Mouse (Mus musculus): ENCODE results near the gene Mblac1. TPM values are rescaled to one million over a fixed set of nuclear protein-coding genes. Genes with fewer than 3 reads are reported as not detected.

Mblac1 gene
- polyA plus RNA-seq (2016; fragmentation: Nextera tagmentation; extraction: Ambion mirVana), result 10.3 and 10.5 TPM in 2 replicates

DNA sequence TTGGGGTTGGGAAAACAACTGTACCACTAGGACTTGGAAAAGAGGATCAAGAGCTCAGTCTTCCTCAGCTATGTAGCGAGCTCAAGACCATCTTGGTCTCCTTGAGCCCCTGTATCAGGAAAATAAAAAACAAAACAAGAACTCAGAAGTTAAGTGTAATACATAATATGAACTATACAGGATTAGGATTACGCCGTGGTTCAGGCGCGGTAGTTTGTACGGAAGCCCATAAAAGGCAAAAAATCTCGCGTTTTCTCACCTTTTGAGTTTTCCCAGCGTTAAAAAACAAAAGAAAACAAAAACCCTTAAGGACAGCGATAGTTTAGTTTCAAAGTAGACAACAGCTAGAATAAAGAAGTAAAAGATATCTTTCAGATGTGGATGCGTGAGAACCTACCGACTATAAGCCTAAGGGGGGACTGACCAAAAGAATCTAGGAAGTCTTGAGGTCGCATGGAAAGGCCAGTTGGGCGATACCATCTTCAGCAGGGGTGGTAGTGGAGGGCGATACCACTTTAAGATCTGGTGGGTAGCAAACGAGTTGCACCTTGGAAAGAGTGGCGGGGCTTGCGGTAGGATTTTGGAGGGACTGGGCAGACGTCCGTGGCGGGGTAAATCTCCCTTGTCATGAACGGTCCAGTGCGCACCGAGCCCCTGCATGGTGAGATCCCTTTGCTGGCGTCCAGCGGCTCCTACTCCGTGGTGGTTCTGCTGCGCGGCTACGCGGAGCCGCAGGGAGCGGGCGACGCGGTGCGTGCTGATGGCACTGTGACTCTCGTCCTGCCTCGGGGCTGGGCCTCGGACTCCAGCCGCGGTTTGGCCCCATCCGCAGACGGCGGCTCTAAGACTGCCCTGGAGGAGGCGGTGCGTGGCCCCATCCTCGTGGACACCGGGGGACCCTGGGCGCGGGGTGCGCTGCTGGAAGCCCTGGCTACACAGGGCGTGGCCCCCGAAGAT is at the start of gene Mblac1:
TSS of gene Mblac1 (plus strand) at position 544 of the 957 bp plus-strand sequence.
- H3K4me1 ChIP-seq, result peaks cover 18% of the 10 kb centered on the region
- H3K9me3 ChIP-seq (replicated peaks), result no peaks in the 10 kb centered on the region
- H3K4me3 ChIP-seq, result peak within 1 kb of the TSS; percentile 70
- 10% methylated on average over 54 of the region's 54 CpGs for WGBS
- peak; percentile 82 for DNase-seq (ENCODE audit: low spot score)
- peaks cover 45% of the 10 kb centered on the region for H3K36me3 ChIP-seq
- peak within 1 kb of the TSS; percentile 93 for H3K27ac ChIP-seq (replicated peaks)
- H3K27me3 ChIP-seq (ENCODE audit: low read depth, poor library complexity, severe bottlenecking), result no peaks in the 10 kb centered on the region

DNA sequence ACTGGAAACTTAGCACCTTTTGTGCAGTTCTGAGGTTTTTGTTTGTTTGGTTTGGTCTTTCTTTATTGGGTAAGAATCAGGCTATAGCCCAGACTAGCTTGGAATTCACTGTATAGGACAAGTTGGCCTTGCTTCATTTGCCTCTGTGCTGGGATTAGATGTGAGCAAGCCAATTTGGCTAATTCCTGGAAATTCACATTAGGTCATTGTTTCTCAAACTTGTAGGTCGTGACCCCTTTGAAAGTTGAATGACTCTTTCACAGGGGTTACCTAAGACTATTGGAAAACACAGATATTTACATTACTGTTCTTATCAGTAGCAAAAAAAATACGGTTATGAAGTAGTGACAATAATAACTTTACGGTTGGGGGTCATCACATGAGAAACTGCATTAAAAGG is 39.7 kb upstream of the Mblac1 start:
- no peak for DNase-seq (ENCODE audit: low spot score)
- H3K36me3 ChIP-seq, result peaks cover 38% of the 10 kb centered on the region
- H3K27me3 ChIP-seq (ENCODE audit: low read depth, poor library complexity, severe bottlenecking), result no peaks in the 10 kb centered on the region
- H3K9me3 ChIP-seq (replicated peaks), result no peaks in the 10 kb centered on the region
- peak overlapping the region; percentile 88 for H3K4me3 ChIP-seq
- H3K4me1 ChIP-seq, result peaks cover 13% of the 10 kb centered on the region
- H3K27ac ChIP-seq (replicated peaks), result peak overlapping the region; percentile 98
- WGBS, result 88% methylated on average over 3 of the region's 3 CpGs

DNA sequence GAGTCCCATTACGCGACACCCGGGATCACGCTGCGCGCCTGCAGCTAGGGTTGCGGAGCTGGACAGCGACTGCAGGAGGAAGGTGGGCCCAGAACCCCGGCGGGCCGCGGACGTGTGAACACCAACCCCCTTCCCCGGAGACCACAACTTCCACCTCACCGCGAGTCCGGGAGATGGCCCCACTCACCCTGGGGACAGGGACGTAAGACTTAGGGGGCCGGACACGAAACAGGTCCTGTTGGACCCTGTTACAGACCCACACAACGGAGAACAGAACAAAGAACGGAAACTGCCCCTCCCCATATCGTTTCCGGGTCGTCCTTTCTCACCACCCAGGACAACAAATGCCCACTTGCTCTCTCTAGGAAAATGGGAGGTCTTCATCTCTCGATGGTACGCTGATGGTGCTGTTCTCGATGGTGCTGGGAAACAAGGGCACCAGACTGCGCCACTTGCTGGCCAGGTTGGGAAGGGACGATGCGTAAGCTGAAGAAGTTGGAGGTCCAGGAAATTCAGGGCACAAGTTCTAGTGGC is 38.6 kb upstream of the Mblac1 start, which contains the start of gene Zfp113:
TSS of gene Zfp113 (minus strand) at position 302 of the 534 bp plus-strand sequence.
- Histone ChIP-seq H3K9me3 (replicated peaks) (no peaks in the 10 kb centered on the region), H3K27me3 (ENCODE audit: low read depth, poor library complexity, severe bottlenecking) (no peaks in the 10 kb centered on the region), H3K4me3 (peak within 1 kb of the TSS; percentile 88), H3K27ac (replicated peaks) (peak within 1 kb of the TSS; percentile 98), H3K36me3 (peaks cover 33% of the 10 kb centered on the region), H3K4me1 (peaks cover 17% of the 10 kb centered on the region)
- WGBS, result under 1% methylated on average over 31 of the region's 31 CpGs
- peak; percentile 89 for DNase-seq (ENCODE audit: low spot score)

DNA sequence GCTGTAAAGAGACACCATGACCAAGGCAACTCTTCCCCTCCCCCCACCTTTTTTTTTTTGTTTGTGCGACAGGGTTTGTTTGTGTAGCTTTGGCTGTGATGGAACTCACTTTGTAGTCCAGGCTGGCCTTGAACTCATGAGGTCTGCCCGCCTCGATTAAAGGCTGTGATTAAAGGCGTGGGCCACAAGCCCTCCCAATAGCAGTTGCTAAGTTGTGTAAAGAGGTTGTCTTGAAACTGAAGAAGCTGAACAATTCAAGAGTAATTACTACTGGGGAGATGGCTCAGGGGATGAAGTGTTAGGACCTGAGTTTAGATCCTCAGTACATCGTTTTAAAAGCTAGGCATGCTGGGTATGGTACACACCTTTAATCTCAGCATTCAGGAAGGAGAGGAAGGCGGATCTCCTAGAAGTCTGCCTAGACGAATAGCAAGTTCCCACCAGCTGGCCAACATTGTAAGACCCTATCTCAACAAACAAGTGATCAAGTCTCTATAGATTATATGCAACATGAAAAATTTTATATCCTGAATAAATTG is 33.8 kb upstream of the Mblac1 start:
- Histone ChIP-seq H3K36me3 (peaks cover 33% of the 10 kb centered on the region), H3K9me3 (replicated peaks) (no peaks in the 10 kb centered on the region), H3K4me1 (peaks cover 19% of the 10 kb centered on the region), H3K27me3 (ENCODE audit: low read depth, poor library complexity, severe bottlenecking) (no peaks in the 10 kb centered on the region), H3K4me3 (peak overlapping the region; percentile 77), H3K27ac (replicated peaks) (peak overlapping the region; percentile 91)
- WGBS, result 68% methylated on average over 7 of the region's 7 CpGs
- no peak for DNase-seq (ENCODE audit: low spot score)

DNA sequence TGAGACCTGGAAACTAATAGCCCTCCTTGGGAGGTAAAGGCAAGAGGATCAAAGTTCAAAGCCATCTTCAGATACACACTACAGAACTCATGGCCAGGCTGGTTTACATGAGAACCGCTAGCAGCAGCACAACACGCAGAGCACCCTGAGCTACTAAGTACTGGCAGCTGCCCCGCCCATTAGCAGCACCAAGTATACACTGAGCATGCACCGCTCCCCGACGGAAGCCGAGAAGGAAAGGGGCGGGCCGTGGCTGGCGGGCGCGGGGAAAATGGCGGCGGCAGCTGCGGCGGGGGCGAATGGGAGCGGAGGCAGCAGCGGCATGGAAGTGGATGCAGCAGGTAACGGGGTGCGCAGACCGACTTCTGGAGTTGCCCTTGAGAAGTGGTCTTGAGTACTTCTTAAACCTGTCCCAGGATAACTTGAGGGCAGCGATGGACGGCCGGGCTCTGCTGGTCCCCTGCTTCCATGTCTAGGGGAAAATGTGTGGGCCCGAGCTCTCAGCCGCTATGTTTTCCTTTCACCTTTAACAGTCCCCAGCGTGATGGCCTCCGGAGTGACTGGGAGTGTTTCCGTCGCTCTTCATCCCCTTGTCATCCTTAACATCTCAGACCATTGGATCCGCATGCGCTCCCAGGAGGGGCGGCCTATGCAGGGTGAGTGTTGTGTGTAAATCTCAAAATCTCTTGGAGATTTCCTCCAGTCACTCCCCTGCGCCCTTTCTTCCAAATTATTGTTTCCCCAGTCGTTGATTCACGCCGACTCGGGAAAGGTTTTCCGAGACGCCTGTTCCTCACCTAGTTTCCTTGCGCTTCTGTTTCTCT is 33.1 kb upstream of the Mblac1 start, which contains the start of gene Cops6:
TSS of gene Cops6 (plus strand) at position 230 of the 824 bp plus-strand sequence.
- Histone ChIP-seq H3K4me1 (peaks cover 19% of the 10 kb centered on the region), H3K9me3 (replicated peaks) (no peaks in the 10 kb centered on the region), H3K27me3 (ENCODE audit: low read depth, poor library complexity, severe bottlenecking) (no peaks in the 10 kb centered on the region), H3K36me3 (peaks cover 41% of the 10 kb centered on the region), H3K4me3 (peak within 1 kb of the TSS; percentile 77), H3K27ac (replicated peaks) (peak within 1 kb of the TSS; percentile 91)
- peak; percentile 95 for DNase-seq (ENCODE audit: low spot score)
- WGBS, result 2% methylated on average over 42 of the region's 42 CpGs

DNA sequence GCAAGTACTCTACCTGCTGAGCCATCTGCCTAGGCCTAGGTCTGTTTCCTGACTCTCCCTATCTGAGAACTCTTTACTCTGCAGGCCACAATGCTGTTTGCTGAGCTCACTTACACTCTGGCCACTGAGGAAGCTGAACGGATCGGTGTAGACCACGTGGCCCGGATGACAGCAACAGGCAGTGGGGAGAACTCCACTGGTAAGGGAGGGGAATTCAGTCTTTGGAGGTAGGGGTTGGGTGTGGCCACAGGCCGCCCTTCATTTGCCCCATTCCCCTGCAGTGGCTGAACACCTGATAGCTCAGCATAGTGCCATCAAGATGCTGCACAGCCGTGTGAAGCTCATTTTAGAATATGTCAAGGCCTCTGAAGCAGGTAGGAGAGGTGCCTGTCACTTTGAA is 31.1 kb upstream of the Mblac1 start:
- Histone ChIP-seq H3K27me3 (ENCODE audit: low read depth, poor library complexity, severe bottlenecking) (no peaks in the 10 kb centered on the region), H3K36me3 (peaks cover 61% of the 10 kb centered on the region), H3K9me3 (replicated peaks) (no peaks in the 10 kb centered on the region), H3K4me3 (peak overlapping the region; percentile 18; the same call in 1 of the 2 replicates), H3K4me1 (peaks cover 19% of the 10 kb centered on the region), H3K27ac (replicated peaks) (no peak overlapping the region)
- no peak for DNase-seq (ENCODE audit: low spot score)
- WGBS, result 78% methylated on average over 6 of the region's 6 CpGs

DNA sequence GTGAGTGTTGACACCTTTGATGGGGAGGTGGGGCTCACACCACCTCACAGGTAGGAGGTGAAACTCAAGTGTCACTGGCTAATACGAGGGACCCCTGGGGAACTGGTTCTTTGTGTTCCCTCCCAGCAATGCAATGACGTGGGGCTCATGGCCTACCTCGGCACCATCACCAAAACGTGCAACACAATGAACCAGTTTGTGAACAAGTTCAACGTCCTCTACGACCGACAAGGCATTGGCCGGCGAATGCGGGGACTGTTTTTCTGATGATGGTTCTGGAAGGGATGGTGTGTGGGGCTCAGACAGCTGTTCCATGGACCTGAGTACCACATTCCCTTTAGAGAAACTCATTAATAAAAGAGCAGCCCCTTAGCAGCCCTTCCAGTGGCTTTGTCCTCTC is 30.5 kb upstream of the Mblac1 start:
- no peaks in the 10 kb centered on the region for H3K9me3 ChIP-seq (replicated peaks)
- H3K4me3 ChIP-seq, result no peak overlapping the region; the same call in 1 of the 2 replicates
- 75% methylated on average over 10 of the region's 10 CpGs for WGBS
- DNase-seq (ENCODE audit: low spot score), result no peak
- H3K36me3 ChIP-seq, result peaks cover 67% of the 10 kb centered on the region
- H3K27me3 ChIP-seq (ENCODE audit: low read depth, poor library complexity, severe bottlenecking), result no peaks in the 10 kb centered on the region
- H3K4me1 ChIP-seq, result peaks cover 19% of the 10 kb centered on the region
- H3K27ac ChIP-seq (replicated peaks), result no peak overlapping the region

DNA sequence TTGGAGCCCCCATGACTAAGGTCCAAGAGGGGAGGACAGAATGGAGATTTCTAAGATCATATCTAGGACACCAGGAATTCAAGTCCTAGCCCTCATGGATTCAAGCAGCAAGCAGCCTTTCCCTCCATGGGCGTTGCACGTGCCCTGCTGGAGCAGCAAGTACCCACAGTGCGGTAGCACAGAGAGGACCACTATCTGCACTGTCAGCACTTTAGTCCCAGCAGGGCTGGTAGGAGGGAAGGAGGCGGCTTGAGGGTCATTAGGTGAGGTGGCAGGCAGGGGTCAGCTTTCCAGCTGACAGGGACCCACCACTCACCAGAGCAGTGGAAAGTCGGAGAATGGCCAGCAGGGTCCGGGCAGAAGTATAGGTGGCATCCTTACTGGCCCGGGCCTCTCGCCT is 28.5 kb upstream of the Mblac1 start:
- Histone ChIP-seq H3K4me3 (peak overlapping the region; percentile 23; the same call in 1 of the 2 replicates), H3K36me3 (peaks cover 83% of the 10 kb centered on the region), H3K9me3 (replicated peaks) (no peaks in the 10 kb centered on the region)

DNA sequence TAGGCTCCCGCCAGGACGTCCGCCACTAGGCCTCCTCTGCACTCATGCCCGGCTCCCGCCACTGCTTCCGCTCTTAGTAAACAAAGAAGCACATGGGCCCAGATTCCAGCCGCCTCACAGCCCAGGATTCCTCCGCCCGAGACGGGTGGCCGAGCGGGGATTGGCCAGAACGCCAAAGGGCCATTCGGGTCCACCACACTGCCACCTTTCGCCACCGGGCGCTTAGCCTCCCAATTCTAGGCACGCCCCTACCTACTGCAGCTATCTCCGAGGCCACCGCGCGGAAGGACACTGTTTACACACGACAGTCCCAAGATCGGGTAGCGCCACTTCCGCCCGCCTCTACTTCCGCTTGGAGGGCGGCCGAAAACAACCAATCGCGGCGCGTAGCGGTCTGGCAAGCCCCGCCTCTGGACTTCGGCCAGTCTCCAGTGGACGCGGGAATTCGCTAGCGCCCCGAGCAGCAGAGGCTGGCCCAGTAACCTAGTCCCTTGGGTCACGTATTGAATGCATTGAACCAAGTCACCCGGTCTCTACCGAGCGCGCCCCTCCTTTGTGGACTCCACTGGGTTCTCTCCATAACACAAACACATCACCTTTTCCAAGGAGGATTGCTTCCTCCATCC is 23.1 kb upstream of the Mblac1 start:
- peak overlapping the region; percentile 96 for H3K27ac ChIP-seq (replicated peaks)
- H3K27me3 ChIP-seq (ENCODE audit: low read depth, poor library complexity, severe bottlenecking), result no peaks in the 10 kb centered on the region
- under 1% methylated on average over 47 of the region's 47 CpGs for WGBS
- H3K4me1 ChIP-seq, result peaks cover 32% of the 10 kb centered on the region
- H3K4me3 ChIP-seq, result peak overlapping the region; percentile 77
- DNase-seq (ENCODE audit: low spot score), result peak; percentile 97
- H3K9me3 ChIP-seq (replicated peaks), result no peaks in the 10 kb centered on the region
- peaks cover 75% of the 10 kb centered on the region for H3K36me3 ChIP-seq

More for the DNA sequence above, 28.5 kb upstream of the Mblac1 start:
- no peaks in the 10 kb centered on the region for H3K27me3 ChIP-seq (ENCODE audit: low read depth, poor library complexity, severe bottlenecking)
- 83% methylated on average over 8 of the region's 8 CpGs for WGBS
- no peak for DNase-seq (ENCODE audit: low spot score)
- H3K27ac ChIP-seq (replicated peaks), result no peak overlapping the region
- peaks cover 27% of the 10 kb centered on the region for H3K4me1 ChIP-seq

DNA sequence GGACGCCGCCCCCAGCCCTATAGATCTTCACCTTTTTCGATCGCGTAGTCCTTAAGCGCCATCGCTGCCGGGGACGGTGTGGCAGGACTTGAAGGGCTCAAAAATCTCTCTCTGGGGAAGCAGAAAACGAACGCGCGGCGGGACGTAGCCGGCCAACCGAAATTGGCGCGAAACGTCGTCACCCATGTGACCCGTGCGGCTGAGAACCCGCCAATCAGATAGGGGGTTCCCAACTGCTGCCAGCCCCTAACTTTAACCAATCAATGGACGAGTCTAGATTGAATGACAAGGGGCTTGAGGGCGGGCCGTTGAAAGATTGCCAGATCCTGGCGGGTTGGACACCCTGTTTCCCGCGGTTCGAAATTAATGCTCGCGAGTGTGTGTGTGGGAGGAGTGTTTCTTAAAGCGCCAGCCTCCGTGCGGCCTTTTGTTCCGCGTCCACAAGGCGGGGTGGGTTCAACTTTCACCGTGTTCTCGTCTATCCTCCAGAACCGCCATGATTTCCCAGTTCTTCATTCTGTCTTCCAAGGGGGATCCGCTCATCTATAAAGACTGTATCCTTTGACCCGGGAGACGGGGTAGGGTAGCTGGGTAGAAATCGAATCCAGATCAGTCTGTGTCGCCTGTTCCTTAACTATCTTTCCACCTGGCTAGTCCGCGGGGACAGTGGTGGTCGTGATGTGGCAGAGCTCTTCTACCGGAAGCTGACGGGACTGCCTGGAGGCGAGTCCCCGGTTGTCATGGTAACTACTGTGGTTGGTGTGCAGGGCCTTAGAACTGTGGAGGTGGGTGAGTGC is 22.2 kb upstream of the Mblac1 start, which contains the start of the genes Ap4m1 and Mcm7:
TSS of gene Ap4m1 (plus strand) at position 308 of the 797 bp plus-strand sequence.
TSS of gene Mcm7 (minus strand) at position 728 of the 797 bp plus-strand sequence.
- Histone ChIP-seq H3K4me3 (peak within 1 kb of the TSS; percentile 77), H3K27me3 (ENCODE audit: low read depth, poor library complexity, severe bottlenecking) (no peaks in the 10 kb centered on the region), H3K4me1 (peaks cover 32% of the 10 kb centered on the region), H3K36me3 (peaks cover 74% of the 10 kb centered on the region), H3K9me3 (replicated peaks) (no peaks in the 10 kb centered on the region), H3K27ac (replicated peaks) (peak within 1 kb of the TSS; percentile 96)
- peak; percentile 94 for DNase-seq (ENCODE audit: low spot score)
- WGBS, result under 1% methylated on average over 54 of the region's 54 CpGs

DNA sequence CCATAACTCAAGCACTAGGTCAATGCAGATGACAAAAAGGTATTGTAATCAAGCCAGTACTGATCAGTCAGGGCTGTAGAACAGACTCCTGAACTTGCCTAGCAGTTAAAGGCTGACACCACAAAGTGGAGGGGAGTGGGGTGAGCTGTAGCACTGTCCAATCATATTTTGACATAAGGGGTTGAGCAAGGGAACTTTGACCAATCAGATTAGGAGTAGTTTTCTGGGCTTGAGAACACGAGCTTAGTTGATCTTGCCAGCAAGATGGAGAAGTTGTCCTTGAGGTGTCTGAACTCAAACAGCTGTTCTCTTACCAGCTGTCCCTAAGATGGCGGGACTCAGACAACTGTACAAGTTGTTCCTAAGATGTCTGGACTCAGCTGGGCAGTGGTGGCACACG is 20.9 kb upstream of the Mblac1 start:
- DNase-seq (ENCODE audit: low spot score), result no peak
- H3K27me3 ChIP-seq (ENCODE audit: low read depth, poor library complexity, severe bottlenecking), result no peaks in the 10 kb centered on the region
- 88% methylated on average over 3 of the region's 3 CpGs for WGBS
- peaks cover 32% of the 10 kb centered on the region for H3K4me1 ChIP-seq
- H3K36me3 ChIP-seq, result peaks cover 74% of the 10 kb centered on the region
- H3K4me3 ChIP-seq, result peak overlapping the region; percentile 77
- H3K27ac ChIP-seq (replicated peaks), result no peak overlapping the region
- no peaks in the 10 kb centered on the region for H3K9me3 ChIP-seq (replicated peaks)
